Mouse (Mus musculus) E14TG2a.4 (cell line): ENCODE data around the gene Spg11.

Experiments
- CTCF ChIP-seq: conservative IDR thresholded peaks from 2 replicates; pipeline ENCODE4 v1.5.1; 2014; ENCODE audit warnings: low read length
- NANOG ChIP-seq: IDR thresholded peaks from 2 replicates; pipeline ENCODE4 v1.6.1; 2014; ENCODE audit warnings: borderline replicate concordance, low read length, mixed read lengths
- POU5F1 ChIP-seq: IDR thresholded peaks from 2 replicates; pipeline ENCODE4 v1.6.1; 2014; ENCODE audit warnings: low read length, borderline replicate concordance

DNA sequence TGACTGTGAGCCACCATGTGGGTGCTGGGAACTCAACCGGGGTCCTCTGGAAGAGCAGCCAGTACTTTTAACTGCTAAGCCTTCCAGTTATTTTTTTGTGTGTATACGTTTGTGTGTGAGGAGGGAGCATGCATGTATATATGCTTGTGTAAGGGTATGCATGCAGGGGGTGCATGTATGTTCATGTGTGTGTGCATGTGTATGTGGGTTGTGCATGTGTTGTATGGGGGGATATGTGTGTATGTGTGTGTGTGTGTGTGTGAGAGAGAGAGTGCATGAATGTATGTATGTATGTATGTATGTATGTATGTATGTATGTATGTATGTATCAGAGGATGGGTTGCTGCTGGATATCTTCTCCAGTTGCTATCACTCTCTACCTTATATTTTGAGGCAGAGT is 36.3 kb upstream of the Spg11 start:
- TF ChIP-seq CTCF (no peak), NANOG (no peak), POU5F1 (no peak)
